Mouse (Mus musculus): Measurements from ENCODE around the gene Dazap1.

The Dazap1 gene

DNA sequence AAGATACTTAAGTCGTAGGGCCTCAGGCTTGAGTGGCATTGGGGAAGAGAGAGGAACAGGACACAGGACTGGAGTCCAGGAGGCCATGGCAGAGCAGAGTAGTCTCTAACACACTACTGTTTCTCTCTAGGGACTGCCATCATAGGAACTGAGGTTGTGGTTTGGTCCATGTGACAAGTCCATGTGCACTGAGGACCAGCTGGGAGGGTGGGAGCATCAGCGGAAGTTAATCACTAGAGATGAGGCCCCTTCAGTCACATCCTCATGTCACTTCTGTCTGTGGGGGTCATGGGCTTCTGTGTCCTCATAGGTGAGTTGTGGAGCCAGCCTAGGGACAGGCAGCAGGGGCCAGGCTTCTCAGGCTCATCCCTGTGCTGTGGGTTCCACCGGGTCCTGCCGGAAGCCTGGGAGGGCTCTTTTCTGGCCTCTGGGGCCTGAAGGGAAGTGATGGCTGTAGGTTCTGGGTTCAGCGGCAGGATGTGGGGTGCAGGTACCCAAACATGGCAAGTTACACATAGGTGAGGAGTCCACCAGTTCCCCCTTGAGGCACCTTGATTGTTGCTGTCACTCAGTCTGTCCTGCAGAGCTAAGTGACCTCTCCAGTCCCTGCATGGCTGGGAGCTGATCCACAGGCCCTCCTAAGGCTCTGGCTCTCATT, 10.0 kb downstream of the Dazap1 start:
- intact Hi-C loops (cut with DNase I) = no loop called here

GRCm38 (mm10) chr10:80271870-80272585, 10.7 kb downstream of the Dazap1 start:
- intact Hi-C loops (cut with DNase I) = no loop called here

DNA sequence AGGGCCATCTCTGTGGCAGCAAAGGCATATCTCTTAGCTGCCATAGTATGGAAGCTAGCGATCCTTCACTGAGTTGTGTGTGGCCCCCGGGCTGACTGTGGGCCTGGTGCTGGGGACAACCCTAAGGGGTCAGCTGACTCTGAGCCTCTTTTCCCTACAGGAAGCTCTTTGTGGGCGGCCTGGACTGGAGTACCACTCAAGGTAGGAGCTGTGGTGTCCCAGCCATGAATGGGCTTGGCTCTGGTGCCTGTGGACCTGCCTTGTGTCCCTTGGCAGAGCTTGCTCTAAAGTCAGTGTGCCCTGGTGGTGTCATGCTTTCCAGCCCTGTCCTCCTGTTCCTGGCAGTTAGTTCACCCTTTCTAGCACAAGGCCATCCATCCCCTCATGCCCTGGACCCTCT, 12.6 kb downstream of the Dazap1 start:
- intact Hi-C loops (cut with DNase I) = no loop called here

- intact Hi-C loops (cut with DNase I) = no loop called here
These were observed 15.0 kb downstream of the Dazap1 start for GRCm38 (mm10) chr10:80276238-80276637.

DNA sequence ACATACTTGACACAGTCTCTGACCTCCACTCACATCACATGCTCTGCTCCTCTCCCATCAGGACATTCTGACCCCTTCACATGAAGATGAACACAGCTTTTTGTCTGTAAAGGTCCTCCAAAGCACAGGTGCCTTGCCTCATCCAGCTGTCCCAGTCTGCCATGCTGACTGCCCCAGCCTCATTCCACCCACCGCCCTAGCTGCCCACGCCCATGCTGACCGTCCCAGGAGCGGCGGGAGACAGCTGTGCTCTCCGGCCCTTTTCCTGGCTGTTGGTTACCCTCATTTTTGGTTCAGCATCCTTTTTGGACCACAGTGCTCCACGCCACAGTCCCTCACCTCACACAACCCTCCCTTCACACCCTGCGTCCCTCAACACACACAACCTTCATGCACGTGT, 17.1 kb downstream of the Dazap1 start:
- intact Hi-C loops (cut with DNase I) = no loop called here

- intact Hi-C loops (cut with DNase I) = no loop called here
These were observed 18.0 kb downstream of the Dazap1 start for GRCm38 (mm10) chr10:80279273-80279672.

DNA sequence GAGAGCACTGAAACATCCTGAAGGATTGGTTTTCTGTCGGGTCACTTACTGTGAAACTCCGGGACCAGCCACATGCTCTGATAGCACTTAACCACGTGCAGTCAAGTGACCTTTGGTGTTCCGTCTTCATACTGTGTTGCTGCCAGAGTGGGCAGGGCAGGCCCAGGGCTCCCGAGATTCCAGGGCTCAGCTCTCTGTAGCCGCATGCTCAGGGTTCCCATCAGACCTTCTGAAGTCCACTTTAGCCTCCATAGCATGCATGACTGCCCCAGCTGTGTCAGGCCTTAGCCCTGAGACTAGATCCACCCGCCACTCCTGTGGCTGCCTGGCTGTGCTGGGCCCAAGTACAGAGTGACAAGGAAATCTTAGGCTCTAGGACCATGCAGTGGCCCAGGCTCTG, 20.0 kb downstream of the Dazap1 start:
- intact Hi-C loops (cut with DNase I) = no loop called here

DNA sequence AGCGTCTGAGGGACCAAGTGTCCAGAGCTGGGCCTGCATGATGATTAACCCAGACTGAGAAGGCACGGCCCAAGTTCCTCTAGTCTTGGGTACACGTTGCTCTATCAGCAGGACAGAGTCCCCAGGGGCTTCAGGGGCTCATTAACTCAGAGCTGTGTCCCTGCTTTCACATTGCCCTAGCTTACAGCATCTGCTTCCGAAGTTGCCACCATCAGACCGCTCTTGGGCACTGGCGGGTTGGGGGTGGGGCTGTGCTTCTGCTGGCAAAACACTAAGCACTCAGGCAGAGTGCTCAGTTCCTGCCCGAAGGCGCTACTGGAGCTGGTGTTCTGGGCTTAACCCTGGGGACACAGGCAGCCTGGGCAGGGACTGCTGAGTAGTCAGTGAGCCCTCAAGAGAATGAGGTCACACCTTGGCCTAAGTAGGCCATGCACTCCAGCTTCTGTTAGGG, 20.7 kb downstream of the Dazap1 start:
- intact Hi-C loops (cut with DNase I) = no loop called here

GRCm38 (mm10) chr10:80282481-80283441, 21.5 kb downstream of the Dazap1 start:
- intact Hi-C loops (cut with DNase I) = no loop called here

GRCm38 (mm10) chr10:80285222-80286070, 24.2 kb downstream of the Dazap1 start:
- intact Hi-C loops (cut with DNase I) = no loop called here

- intact Hi-C loops (cut with DNase I) = no loop called here
These were observed 26.8 kb downstream of the Dazap1 start for GRCm38 (mm10) chr10:80288097-80288496.

- intact Hi-C loops (cut with DNase I) = no loop called here
These were observed 27.4 kb downstream of the Dazap1 start for GRCm38 (mm10) chr10:80288657-80289056.

GRCm38 (mm10) chr10:80292251-80293146, 31.2 kb downstream of the Dazap1 start, which contains the start of gene Rps15:
TSS of gene Rps15 (plus strand) at chr10:80292453.
- intact Hi-C loops (cut with DNase I) = loop anchor here (5.0 kb wide), 1 partner anchor 80 kb away; no protein-coding TSS in a partner anchor

DNA sequence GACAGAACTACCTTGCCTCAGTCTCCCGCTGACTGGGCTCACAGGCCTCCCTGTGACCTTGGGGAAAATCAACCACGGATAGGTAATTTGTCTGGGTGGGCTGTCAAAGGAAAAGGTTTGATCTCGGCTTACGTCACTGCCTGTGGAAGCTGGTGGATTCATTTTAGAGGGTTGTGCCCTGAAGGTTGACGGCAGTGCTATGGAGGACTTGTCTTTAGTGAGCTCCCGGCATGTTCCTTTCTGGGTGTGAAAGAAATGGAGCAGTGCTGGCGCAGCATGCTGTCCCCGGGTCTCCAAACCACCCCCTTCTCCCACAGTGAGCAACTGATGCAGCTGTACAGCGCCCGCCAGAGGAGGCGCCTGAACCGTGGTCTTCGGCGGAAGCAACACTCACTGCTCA, 32.0 kb downstream of the Dazap1 start:
- intact Hi-C loops (cut with DNase I) = loop anchor here (5.0 kb wide), 1 partner anchor 79 kb away; no protein-coding TSS in a partner anchor

GRCm38 (mm10) chr10:80294311-80294710, 33.0 kb downstream of the Dazap1 start:
- intact Hi-C loops (cut with DNase I) = loop anchor here (2.0 to 5.0 kb wide), 2 partner anchors 54 to 78 kb away; partner anchors contain the start of gene Adamtsl5

- intact Hi-C loops (cut with DNase I) = loop anchor here (2.0 to 5.0 kb wide), 2 partner anchors 54 to 77 kb away; partner anchors contain the start of gene Adamtsl5
These were observed 33.6 kb downstream of the Dazap1 start for GRCm38 (mm10) chr10:80294788-80295303.

- intact Hi-C loops (cut with DNase I) = loop anchor here (2.0 kb wide), 1 partner anchor 53 kb away; the partner anchor contains the start of gene Adamtsl5
These were observed 34.5 kb downstream of the Dazap1 start, which contains the start of gene Apc2 for GRCm38 (mm10) chr10:80295618-80296425. TSS of gene Apc2 (plus strand) at chr10:80295977.

DNA sequence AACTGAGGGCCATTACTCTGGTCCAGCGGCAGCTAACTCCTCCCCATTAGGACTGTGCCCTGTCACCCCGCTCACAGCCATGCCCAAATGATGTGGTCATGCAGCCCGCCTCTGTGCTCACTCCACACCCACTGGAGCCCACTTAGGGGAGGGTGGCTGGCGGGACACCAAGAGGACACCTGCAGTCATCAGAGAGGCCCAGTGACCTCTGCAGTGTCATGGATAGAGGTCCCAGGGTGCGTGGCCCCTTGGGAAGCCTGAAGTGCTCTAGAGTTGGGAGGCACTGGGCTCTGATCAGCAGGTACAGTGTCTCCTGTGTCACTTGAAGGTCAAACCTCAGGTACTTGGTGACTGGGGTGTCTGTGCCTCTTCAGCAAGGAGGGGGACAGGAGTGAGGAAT, 35.5 kb downstream of the Dazap1 start:
- intact Hi-C loops (cut with DNase I) = no loop called here
